Mouse (Mus musculus) lung, postnatal 0 days (tissue): ENCODE data around the gene Mok. TPM values are rescaled to one million over a fixed set of nuclear protein-coding genes. Genes with fewer than 3 reads are reported as not detected.

ENCODE experiments used
- ATAC-seq: fragments of 200-750 bp; cut with Nextera tagmentation; 2 replicates; pipeline ENCODE4 v1.8.0; 2017; ENCODE audit warnings: moderate library complexity
- DNase-seq: peaks from one replicate; pipeline ENCODE4 v3.0.0-alpha.2; 2016; ENCODE audit warnings: low spot score
- H3K27ac ChIP-seq: fragments of 300-500 bp; sonication (generic); 2 replicates; pipeline ENCODE4 v1.5.1; 2014; ENCODE audit warnings: antibody characterized with exemption, mild to moderate bottlenecking, low read length, mixed read lengths
- H3K27me3 ChIP-seq: fragments of 300-500 bp; sonication (generic); replicated peaks from 2 replicates; pipeline ENCODE4 v1.6.1; 2014; ENCODE audit warnings: low read length, mixed read lengths; ENCODE audit not compliant: insufficient read depth
- H3K36me3 ChIP-seq: fragments of 300-500 bp; sonication (generic); 2 replicates; pipeline ENCODE4 v1.6.1; 2014; ENCODE audit warnings: low read length, mixed read lengths; ENCODE audit not compliant: insufficient read depth
- H3K4me1 ChIP-seq: fragments of 300-500 bp; sonication (generic); 2 replicates; pipeline ENCODE4 v1.6.1; 2014; ENCODE audit warnings: antibody characterized with exemption, low read depth, low read length, mixed read lengths; ENCODE audit not compliant: insufficient read depth
- H3K4me2 ChIP-seq: fragments of 300-500 bp; sonication (generic); replicated peaks from 2 replicates; pipeline ENCODE4 v1.6.1; 2014; ENCODE audit warnings: low read depth, mild to moderate bottlenecking, low read length, moderate library complexity, mixed read lengths
- H3K4me3 ChIP-seq: fragments of 300-500 bp; sonication (generic); 2 replicates; pipeline ENCODE4 v1.5.1; 2014; ENCODE audit warnings: low read depth, low read length
- H3K9ac ChIP-seq: fragments of 300-500 bp; sonication (generic); replicated peaks from 2 replicates; pipeline ENCODE4 v1.6.1; 2014; ENCODE audit warnings: low read depth, mild to moderate bottlenecking
- H3K9me3 ChIP-seq: fragments of 300-500 bp; sonication (generic); 2 replicates; pipeline ENCODE4 v1.6.1; 2016; ENCODE audit warnings: low read length, mixed read lengths
- CTCF ChIP-seq: IDR thresholded peaks from 2 replicates; pipeline ENCODE4 v1.5.1; 2016; ENCODE audit warnings: antibody characterized with exemption, mild to moderate bottlenecking
- EP300 ChIP-seq: IDR thresholded peaks from 2 replicates; pipeline ENCODE4 v1.6.1; 2016; ENCODE audit warnings: antibody characterized with exemption, mild to moderate bottlenecking, control low read depth
- WGBS: fragments of 180-500 bp; shearing (Covaris S2); extraction: QIAGEN DNeasy Blood & Tissue Kit; methylation state at CpG from one replicate; pipeline ENCODE4 v1.1.7; 2014; 5-methylcytosine and 5-hydroxymethylcytosine counted together
- polyA plus RNA-seq: library from polyadenylated mRNA; unstranded; fragments of >200 nt; fragmentation: Nextera tagmentation; extraction: Ambion mirVana; gene quantifications from 2 replicates; pipeline ENCODE4 v1.2.1, GENCODE M21; 2015

Mok gene
- polyA plus RNA-seq, 1 experiment from 2014 or later, result 11.1 TPM

DNA sequence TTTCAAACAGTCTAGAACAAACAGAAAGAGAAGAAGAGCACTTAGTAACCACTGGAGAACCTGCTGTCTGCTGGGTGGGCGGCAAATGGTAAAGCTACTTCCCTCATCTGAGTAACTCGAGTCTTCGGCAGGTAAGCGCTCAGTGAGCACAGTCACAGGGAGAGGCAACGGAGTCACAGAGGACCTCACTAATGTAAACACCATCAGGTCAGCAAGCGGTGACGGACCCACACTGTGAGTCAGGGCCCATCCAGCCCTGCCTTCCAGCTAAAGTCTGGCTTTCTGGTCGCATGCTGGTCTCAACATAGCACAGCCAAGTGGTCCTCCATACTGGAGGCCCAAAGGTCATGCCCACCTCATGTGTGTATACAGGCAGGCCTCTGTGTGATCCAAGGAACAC lies 21.4 kb downstream of the Mok start:
- no peak overlapping the region for H3K4me2 ChIP-seq
- H3K9me3 ChIP-seq, result no peaks in the 10 kb centered on the region
- no peak overlapping the region for H3K27ac ChIP-seq
- TF ChIP-seq EP300 (no peak), CTCF (no peak)
- H3K4me1 ChIP-seq, result no peaks in the 10 kb centered on the region
- ATAC-seq, result peak; percentile 41; the same call in 1 of the 2 replicates
- H3K27me3 ChIP-seq, result no peaks in the 10 kb centered on the region
- no peak overlapping the region for H3K4me3 ChIP-seq
- 46% methylated on average over 8 of the region's 8 CpGs for WGBS
- H3K9ac ChIP-seq, result no peak overlapping the region
- no peak for DNase-seq
- no peaks in the 10 kb centered on the region for H3K36me3 ChIP-seq

DNA sequence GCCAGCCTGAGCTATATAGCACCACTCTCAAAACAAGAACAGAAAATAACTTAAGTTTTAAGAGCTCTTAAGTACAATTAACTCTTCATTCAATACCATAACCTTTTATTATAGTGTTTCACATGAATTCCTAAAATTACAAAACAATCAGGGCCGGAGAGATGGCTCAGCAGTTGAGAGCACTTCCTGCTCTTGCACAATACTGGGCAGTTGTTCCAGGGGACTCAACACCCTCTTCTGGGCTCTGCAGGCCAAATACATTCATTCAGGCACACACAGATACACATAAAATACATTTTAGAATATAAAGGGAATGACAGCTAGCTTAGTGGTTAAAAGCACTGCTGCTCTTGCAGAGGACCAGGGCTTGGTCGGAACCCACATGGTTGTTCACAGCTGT lies 23.9 kb downstream of the Mok start:
- ATAC-seq (peak; percentile 76), DNase-seq (peak; percentile 76)
- 55% methylated on average over 2 of the region's 2 CpGs for WGBS
- TF ChIP-seq EP300 (peak; percentile 31; the same call in 1 of the 2 replicates), CTCF (peak; percentile 26; the same call in 1 of the 2 replicates)
- H3K27me3 ChIP-seq, result no peaks in the 10 kb centered on the region
- H3K36me3 ChIP-seq, result no peaks in the 10 kb centered on the region
- H3K4me1 ChIP-seq, result no peaks in the 10 kb centered on the region
- H3K4me2 ChIP-seq, result no peak overlapping the region
- no peak overlapping the region for H3K27ac ChIP-seq
- H3K9me3 ChIP-seq, result no peaks in the 10 kb centered on the region
- no peak overlapping the region for H3K9ac ChIP-seq
- H3K4me3 ChIP-seq, result no peak overlapping the region

DNA sequence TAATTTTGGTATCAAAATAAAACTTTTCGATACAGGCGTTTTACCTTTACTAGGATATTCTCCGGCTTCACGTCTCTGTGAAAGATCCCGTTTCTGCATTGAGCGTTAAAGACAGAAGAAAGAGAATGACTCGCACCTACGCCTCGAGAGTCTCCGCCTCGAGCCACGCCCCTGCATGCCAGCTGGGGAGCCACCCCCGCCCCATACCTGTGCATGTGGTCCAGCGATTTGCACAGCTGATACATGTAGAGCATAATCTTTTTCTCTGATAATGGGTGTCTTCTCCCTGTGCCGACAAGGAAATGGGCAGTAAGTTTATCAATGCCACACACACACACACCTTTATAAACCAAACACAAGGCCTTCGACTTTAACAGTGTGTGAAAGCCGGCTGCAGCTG lies 25.8 kb downstream of the Mok start:
- ATAC-seq (0 out of 2 replicates have a peak, but pooled peaks have one; percentile 33), DNase-seq (no peak)
- TF ChIP-seq CTCF (no peak), EP300 (no peak)
- Histone ChIP-seq H3K9ac (no peak overlapping the region), H3K4me2 (no peak overlapping the region), H3K27ac (no peak overlapping the region), H3K27me3 (no peaks in the 10 kb centered on the region), H3K4me3 (no peak overlapping the region), H3K4me1 (no peaks in the 10 kb centered on the region), H3K9me3 (no peaks in the 10 kb centered on the region), H3K36me3 (no peaks in the 10 kb centered on the region)
- WGBS, result 58% methylated on average over 17 of the region's 17 CpGs

DNA sequence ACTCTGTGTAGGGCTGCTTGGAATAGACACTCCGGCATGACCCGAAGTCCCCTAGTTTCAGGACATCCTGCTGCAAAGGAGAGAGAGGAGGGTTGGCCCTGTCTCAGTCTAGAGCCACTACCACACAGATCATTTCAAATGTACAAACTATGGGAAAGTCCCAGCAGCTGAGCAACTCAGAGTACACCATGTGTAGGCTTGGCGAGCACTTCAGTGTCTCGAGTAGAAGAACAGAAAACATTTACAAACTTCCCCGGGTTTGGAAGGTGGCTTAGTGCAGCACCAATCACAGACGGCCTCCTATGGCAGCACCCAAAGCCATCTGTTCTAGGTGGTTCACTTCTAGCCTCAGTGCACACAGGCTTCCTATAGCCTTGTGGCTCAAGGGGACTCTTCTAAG lies 27.1 kb downstream of the Mok start:
- WGBS, result 77% methylated on average over 6 of the region's 6 CpGs
- Histone ChIP-seq H3K27me3 (no peaks in the 10 kb centered on the region), H3K36me3 (no peaks in the 10 kb centered on the region), H3K4me1 (no peaks in the 10 kb centered on the region), H3K9me3 (no peaks in the 10 kb centered on the region), H3K4me3 (no peak overlapping the region), H3K27ac (no peak overlapping the region), H3K4me2 (no peak overlapping the region), H3K9ac (no peak overlapping the region)
- DNase-seq (no peak), ATAC-seq (no peak)
- no peak for TF ChIP-seq CTCF
- TF ChIP-seq EP300, result no peak

DNA sequence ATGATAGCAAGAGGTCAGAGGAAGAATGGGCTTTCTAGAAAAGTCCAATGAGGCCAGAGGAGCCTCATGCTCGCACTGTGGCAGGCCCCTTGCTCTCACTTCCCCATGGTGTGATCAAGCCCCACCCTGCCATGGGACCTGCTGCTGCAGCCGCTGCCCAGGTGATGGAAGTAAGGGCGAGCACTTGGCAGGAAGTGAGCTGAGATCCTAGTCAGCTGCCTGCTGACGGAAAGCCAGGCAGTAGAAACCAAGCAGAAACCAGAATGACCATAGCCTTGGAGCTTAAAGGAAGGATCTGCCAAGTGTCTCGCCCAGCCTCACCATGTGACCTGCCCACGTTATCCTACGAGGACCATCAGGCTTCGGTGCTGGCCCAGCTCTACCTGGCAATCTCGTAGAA lies 27.6 kb downstream of the Mok start:
- H3K9me3 ChIP-seq, result no peaks in the 10 kb centered on the region
- TF ChIP-seq EP300, result no peak
- no peak for TF ChIP-seq CTCF
- no peak overlapping the region for H3K9ac ChIP-seq
- 76% methylated on average over 9 of the region's 9 CpGs for WGBS
- no peak overlapping the region for H3K4me2 ChIP-seq
- H3K27me3 ChIP-seq, result no peaks in the 10 kb centered on the region
- no peak for DNase-seq
- H3K4me3 ChIP-seq, result no peak overlapping the region
- no peak overlapping the region for H3K27ac ChIP-seq
- no peak for ATAC-seq
- no peaks in the 10 kb centered on the region for H3K4me1 ChIP-seq
- no peaks in the 10 kb centered on the region for H3K36me3 ChIP-seq

DNA sequence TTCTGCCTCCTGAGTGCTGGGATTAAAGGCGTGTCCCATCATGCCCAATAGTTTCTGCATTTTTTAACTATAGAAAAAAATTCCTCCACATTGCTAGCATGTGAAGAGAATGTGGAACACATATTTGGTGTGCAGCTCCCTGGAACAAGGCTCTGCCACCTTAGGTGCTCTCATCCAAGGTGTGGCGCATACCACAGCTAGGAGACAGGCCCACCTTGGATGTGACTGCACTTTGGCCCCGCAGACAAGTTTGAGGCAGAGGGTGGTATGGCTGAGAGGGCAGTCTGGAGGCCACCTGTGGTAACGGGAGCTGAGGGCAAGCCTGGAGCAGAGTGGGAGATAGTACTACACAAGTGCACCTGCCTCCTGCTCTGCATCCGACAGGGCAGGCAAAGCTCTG lies 31.9 kb downstream of the Mok start:
- Histone ChIP-seq H3K9ac (no peak overlapping the region), H3K27me3 (no peaks in the 10 kb centered on the region), H3K4me3 (no peak overlapping the region), H3K4me1 (no peaks in the 10 kb centered on the region), H3K27ac (peak overlapping the region; percentile 73; the same call in 1 of the 2 replicates), H3K36me3 (no peaks in the 10 kb centered on the region), H3K9me3 (no peaks in the 10 kb centered on the region), H3K4me2 (no peak overlapping the region)
- peak; percentile 86 for ATAC-seq
- TF ChIP-seq EP300 (0 out of 2 replicates have a peak, but pooled peaks have one; percentile 57), CTCF (no peak)
- 66% methylated on average over 5 of the region's 5 CpGs for WGBS
- peak; percentile 52 for DNase-seq

DNA sequence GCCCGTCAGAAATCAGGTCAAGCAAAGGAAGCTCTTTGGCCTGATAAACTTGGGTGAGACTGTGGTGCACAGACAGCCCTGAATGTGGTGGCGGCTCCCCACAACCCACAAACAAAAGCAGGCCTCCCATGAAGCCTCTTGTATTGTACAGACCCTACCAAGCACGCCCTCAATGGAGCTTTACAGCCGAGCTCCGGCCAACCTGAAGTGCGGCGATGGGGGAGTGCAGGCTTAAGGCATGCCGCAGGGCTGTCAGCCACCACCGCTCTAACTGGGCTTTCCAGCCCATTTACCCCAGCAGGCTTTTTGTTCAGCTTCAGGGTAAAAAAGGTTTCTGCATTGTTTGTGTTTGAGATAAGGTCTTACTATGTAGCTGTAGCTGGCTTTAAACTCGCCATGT lies 32.3 kb downstream of the Mok start:
- TF ChIP-seq EP300 (no peak), CTCF (no peak)
- DNase-seq (no peak), ATAC-seq (peak; percentile 35)
- H3K9ac ChIP-seq, result no peak overlapping the region
- H3K4me1 ChIP-seq, result no peaks in the 10 kb centered on the region
- no peaks in the 10 kb centered on the region for H3K36me3 ChIP-seq
- H3K4me3 ChIP-seq, result no peak overlapping the region
- no peaks in the 10 kb centered on the region for H3K27me3 ChIP-seq
- no peaks in the 10 kb centered on the region for H3K9me3 ChIP-seq
- H3K4me2 ChIP-seq, result no peak overlapping the region
- peak overlapping the region; percentile 73; the same call in 1 of the 2 replicates for H3K27ac ChIP-seq
- 59% methylated on average over 9 of the region's 10 CpGs for WGBS
